Mouse (Mus musculus): ENCODE data around the gene Slc46a2. TPM values are rescaled to one million over a fixed set of nuclear protein-coding genes. Genes with fewer than 3 reads are reported as not detected.

Gene Slc46a2
- polyA plus RNA-seq, 1 experiment from 2014 or later: not detected

GRCm38 (mm10) chr4:59907657-59908230 lies 7.1 kb downstream of the Slc46a2 start:
- Histone ChIP-seq H3K36me3 (no peaks in the 10 kb centered on the region), H3K9me3 (replicated peaks) (no peaks in the 10 kb centered on the region), H3K27me3 (no peaks in the 10 kb centered on the region), H3K4me1 (replicated peaks) (no peaks in the 10 kb centered on the region), H3K4me2 (no peak overlapping the region), H3K27ac (no peak overlapping the region), H3K4me3 (replicated peaks) (no peak overlapping the region), H3K9ac (no peak overlapping the region)
- DNase-seq (no peak), ATAC-seq (ENCODE audit: low read depth) (no peak)
- WGBS (ENCODE audit: insufficient replicate concordance): 50% methylated on average over 10 of the region's 10 CpGs

GRCm38 (mm10) chr4:59907092-59907491 lies 7.8 kb downstream of the Slc46a2 start:
- no peaks in the 10 kb centered on the region for H3K9me3 ChIP-seq (replicated peaks)
- H3K4me2 ChIP-seq: no peak overlapping the region
- H3K4me3 ChIP-seq (replicated peaks): no peak overlapping the region
- ATAC-seq (ENCODE audit: low read depth) (no peak), DNase-seq (no peak)
- no peak overlapping the region for H3K27ac ChIP-seq
- no peaks in the 10 kb centered on the region for H3K36me3 ChIP-seq
- H3K4me1 ChIP-seq (replicated peaks): no peaks in the 10 kb centered on the region
- H3K9ac ChIP-seq: no peak overlapping the region
- H3K27me3 ChIP-seq: no peaks in the 10 kb centered on the region
- 56% methylated on average over 6 of the region's 6 CpGs for WGBS (ENCODE audit: insufficient replicate concordance)

- no peaks in the 10 kb centered on the region for H3K9me3 ChIP-seq (replicated peaks)
- H3K27me3 ChIP-seq: no peaks in the 10 kb centered on the region
- no peak overlapping the region for H3K27ac ChIP-seq
- ATAC-seq (ENCODE audit: low read depth): no peak
- no peak overlapping the region for H3K9ac ChIP-seq
- no peaks in the 10 kb centered on the region for H3K4me1 ChIP-seq (replicated peaks)
- 58% methylated on average over 6 of the region's 6 CpGs for WGBS (ENCODE audit: insufficient replicate concordance)
- DNase-seq: no peak
- peaks cover 8% of the 10 kb centered on the region for H3K36me3 ChIP-seq
- no peak overlapping the region for H3K4me2 ChIP-seq
- no peak overlapping the region for H3K4me3 ChIP-seq (replicated peaks)
These were observed 12.3 kb downstream of the Slc46a2 start for GRCm38 (mm10) chr4:59902547-59902946.

- 72% methylated on average over 6 of the region's 6 CpGs for WGBS (ENCODE audit: insufficient replicate concordance)
- H3K27me3 ChIP-seq: no peaks in the 10 kb centered on the region
- H3K4me3 ChIP-seq (replicated peaks): no peak overlapping the region
- H3K27ac ChIP-seq: no peak overlapping the region
- H3K4me1 ChIP-seq (replicated peaks): no peaks in the 10 kb centered on the region
- ATAC-seq (ENCODE audit: low read depth) (no peak), DNase-seq (no peak)
- H3K9ac ChIP-seq: no peak overlapping the region
- peaks cover 8% of the 10 kb centered on the region for H3K36me3 ChIP-seq
- H3K4me2 ChIP-seq: no peak overlapping the region
- no peaks in the 10 kb centered on the region for H3K9me3 ChIP-seq (replicated peaks)
These were observed 13.0 kb downstream of the Slc46a2 start for GRCm38 (mm10) chr4:59901810-59902209.

GRCm38 (mm10) chr4:59898521-59898919 lies 16.3 kb downstream of the Slc46a2 start:
- Histone ChIP-seq H3K4me2 (no peak overlapping the region), H3K4me1 (replicated peaks) (no peaks in the 10 kb centered on the region), H3K9ac (no peak overlapping the region), H3K27ac (no peak overlapping the region), H3K4me3 (replicated peaks) (no peak overlapping the region), H3K27me3 (no peaks in the 10 kb centered on the region), H3K36me3 (peaks cover 25% of the 10 kb centered on the region), H3K9me3 (replicated peaks) (no peaks in the 10 kb centered on the region)
- 64% methylated on average over 9 of the region's 9 CpGs for WGBS (ENCODE audit: insufficient replicate concordance)
- ATAC-seq (ENCODE audit: low read depth) (no peak), DNase-seq (no peak)

- Histone ChIP-seq H3K4me1 (replicated peaks) (no peaks in the 10 kb centered on the region), H3K4me2 (no peak overlapping the region), H3K9ac (no peak overlapping the region), H3K36me3 (peaks cover 28% of the 10 kb centered on the region), H3K9me3 (replicated peaks) (no peaks in the 10 kb centered on the region), H3K27ac (no peak overlapping the region), H3K4me3 (replicated peaks) (no peak overlapping the region), H3K27me3 (no peaks in the 10 kb centered on the region)
- ATAC-seq (ENCODE audit: low read depth) (no peak), DNase-seq (no peak)
- 66% methylated on average over 12 of the region's 12 CpGs for WGBS (ENCODE audit: insufficient replicate concordance)
These were observed 16.9 kb downstream of the Slc46a2 start for GRCm38 (mm10) chr4:59897814-59898520.

GRCm38 (mm10) chr4:59896000-59896399 lies 18.9 kb downstream of the Slc46a2 start:
- Histone ChIP-seq H3K9ac (no peak overlapping the region), H3K4me2 (no peak overlapping the region), H3K4me1 (replicated peaks) (no peaks in the 10 kb centered on the region), H3K4me3 (replicated peaks) (no peak overlapping the region), H3K36me3 (peaks cover 32% of the 10 kb centered on the region), H3K27me3 (no peaks in the 10 kb centered on the region), H3K27ac (no peak overlapping the region), H3K9me3 (replicated peaks) (no peaks in the 10 kb centered on the region)
- WGBS (ENCODE audit: insufficient replicate concordance): 57% methylated on average over 5 of the region's 5 CpGs
- ATAC-seq (ENCODE audit: low read depth): no peak
- no peak for DNase-seq

GRCm38 (mm10) chr4:59894977-59895575 lies 19.8 kb downstream of the Slc46a2 start:
- H3K27ac ChIP-seq: no peak overlapping the region
- H3K9ac ChIP-seq: no peak overlapping the region
- no peaks in the 10 kb centered on the region for H3K9me3 ChIP-seq (replicated peaks)
- no peaks in the 10 kb centered on the region for H3K27me3 ChIP-seq
- H3K4me2 ChIP-seq: no peak overlapping the region
- H3K4me1 ChIP-seq (replicated peaks): no peaks in the 10 kb centered on the region
- H3K36me3 ChIP-seq: peaks cover 32% of the 10 kb centered on the region; the same call in 1 of the 2 replicates
- H3K4me3 ChIP-seq (replicated peaks): no peak overlapping the region
- ATAC-seq (ENCODE audit: low read depth) (no peak), DNase-seq (no peak)
- 60% methylated on average over 3 of the region's 3 CpGs for WGBS (ENCODE audit: insufficient replicate concordance)

GRCm38 (mm10) chr4:59894415-59894814 lies 20.4 kb downstream of the Slc46a2 start:
- DNase-seq: no peak
- WGBS (ENCODE audit: insufficient replicate concordance): 81% methylated on average over 8 of the region's 8 CpGs
- no peaks in the 10 kb centered on the region for H3K27me3 ChIP-seq
- H3K36me3 ChIP-seq: peaks cover 32% of the 10 kb centered on the region; the same call in 1 of the 2 replicates
- no peaks in the 10 kb centered on the region for H3K9me3 ChIP-seq (replicated peaks)
- H3K27ac ChIP-seq: no peak overlapping the region
- no peak overlapping the region for H3K9ac ChIP-seq
- H3K4me1 ChIP-seq (replicated peaks): no peaks in the 10 kb centered on the region
- no peak overlapping the region for H3K4me2 ChIP-seq
- no peak for ATAC-seq (ENCODE audit: low read depth)
- no peak overlapping the region for H3K4me3 ChIP-seq (replicated peaks)

GRCm38 (mm10) chr4:59892731-59893130 lies 22.1 kb downstream of the Slc46a2 start:
- Histone ChIP-seq H3K9me3 (replicated peaks) (no peaks in the 10 kb centered on the region), H3K9ac (no peak overlapping the region), H3K36me3 (peaks cover 29% of the 10 kb centered on the region; the same call in 1 of the 2 replicates), H3K27me3 (no peaks in the 10 kb centered on the region), H3K27ac (no peak overlapping the region), H3K4me3 (replicated peaks) (no peak overlapping the region), H3K4me2 (no peak overlapping the region), H3K4me1 (replicated peaks) (no peaks in the 10 kb centered on the region)
- WGBS (ENCODE audit: insufficient replicate concordance): 77% methylated on average over 5 of the region's 5 CpGs
- ATAC-seq (ENCODE audit: low read depth) (no peak), DNase-seq (no peak)

GRCm38 (mm10) chr4:59891723-59892416 lies 23.0 kb downstream of the Slc46a2 start:
- 83% methylated on average over 10 of the region's 10 CpGs for WGBS (ENCODE audit: insufficient replicate concordance)
- no peak overlapping the region for H3K4me2 ChIP-seq
- DNase-seq (no peak), ATAC-seq (ENCODE audit: low read depth) (no peak)
- H3K36me3 ChIP-seq: peaks cover 28% of the 10 kb centered on the region; the same call in 1 of the 2 replicates
- H3K9me3 ChIP-seq (replicated peaks): no peaks in the 10 kb centered on the region
- H3K27me3 ChIP-seq: no peaks in the 10 kb centered on the region
- no peak overlapping the region for H3K9ac ChIP-seq
- no peaks in the 10 kb centered on the region for H3K4me1 ChIP-seq (replicated peaks)
- H3K4me3 ChIP-seq (replicated peaks): no peak overlapping the region
- no peak overlapping the region for H3K27ac ChIP-seq
